Mouse (Mus musculus): Measurements from ENCODE around the gene Defb25. TPM values are rescaled to one million over a fixed set of nuclear protein-coding genes. Genes with fewer than 3 reads are reported as not detected.
A peak's percentile ranks its signal among the peaks of the same experiment; 100 is the strongest.
"Not testable (repeated sequence)": the region's sequence is repeated elsewhere in the genome, so short reads cannot be mapped to it uniquely, and the experiment has no call there.

Gene Defb25
- polyA plus RNA-seq (2015; fragmentation: Nextera tagmentation; extraction: Ambion mirVana), result 0.77 and 0.86 TPM in 2 replicates

DNA sequence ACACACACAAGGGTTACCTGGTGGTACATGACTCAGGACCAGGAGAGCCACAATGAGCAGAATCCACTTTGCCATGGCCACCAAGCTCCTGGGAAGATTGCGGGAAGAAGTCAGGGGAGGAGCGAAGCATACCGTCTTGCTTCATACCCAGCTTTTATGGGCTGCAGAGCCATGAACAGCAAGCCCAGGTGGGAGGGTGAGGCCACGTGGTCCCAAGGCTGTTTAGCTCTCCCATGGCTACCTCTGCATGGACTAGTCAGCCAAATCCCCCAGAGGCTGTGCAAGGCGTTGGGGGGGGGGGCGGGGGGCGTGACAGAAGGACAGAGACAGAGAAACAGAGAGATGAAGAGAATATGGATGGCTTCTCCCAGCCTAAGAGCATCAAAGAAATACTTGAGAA, at the start of gene Defb25:
Gene Defb25, minus strand, starts transcription at position 101 of the 400 bp plus-strand sequence.
- H3K9me3 ChIP-seq (replicated peaks), result no peaks in the 10 kb centered on the region
- H3K4me3 ChIP-seq, result no peak within 1 kb of the TSS
- WGBS, result 74% methylated on average over 7 of the region's 7 CpGs
- no peaks in the 10 kb centered on the region for H3K36me3 ChIP-seq
- ATAC-seq (replicated peaks; ENCODE audit: insufficient number of reproducible peaks, insufficient read depth, low FRiP score, low read depth), result no peak
- peaks cover 11% of the 10 kb centered on the region for H3K4me1 ChIP-seq (replicated peaks)
- H3K27me3 ChIP-seq, result peaks cover 27% of the 10 kb centered on the region
- H3K9ac ChIP-seq, result no peak within 1 kb of the TSS
- H3K4me2 ChIP-seq, result no peak within 1 kb of the TSS
- no peak within 1 kb of the TSS for H3K27ac ChIP-seq

DNA sequence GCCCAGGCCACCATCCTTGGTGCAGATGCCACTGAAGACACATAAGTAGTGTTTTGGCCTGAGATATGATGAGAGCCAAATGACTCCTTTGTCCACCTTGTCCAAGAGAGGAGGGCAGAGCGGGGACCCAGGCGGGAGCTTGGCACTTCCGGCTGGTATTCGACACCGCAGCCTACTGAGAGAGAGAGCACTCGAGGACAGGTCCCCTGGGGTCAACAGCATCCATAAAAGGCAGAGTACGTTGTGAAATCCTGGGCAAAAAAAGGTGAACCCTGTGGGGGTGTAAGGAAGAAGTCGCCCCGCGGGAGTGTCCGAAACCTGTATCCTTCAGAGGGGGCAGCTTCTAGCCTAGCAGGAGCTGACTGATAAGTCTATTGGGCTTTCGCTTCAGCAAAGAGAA, 49.3 kb upstream of the Defb25 start:
- no peaks in the 10 kb centered on the region for H3K27me3 ChIP-seq
- peaks cover 27% of the 10 kb centered on the region for H3K36me3 ChIP-seq
- ATAC-seq (replicated peaks; ENCODE audit: insufficient number of reproducible peaks, insufficient read depth, low FRiP score, low read depth), result no peak
- H3K9me3 ChIP-seq (replicated peaks), result no peaks in the 10 kb centered on the region
- H3K27ac ChIP-seq, result no peak overlapping the region
- 78% methylated on average over 12 of the region's 12 CpGs for WGBS
- H3K4me2 ChIP-seq, result peak overlapping the region; percentile 85
- H3K4me3 ChIP-seq, result peak overlapping the region; percentile 71
- peak overlapping the region; percentile 83; the same call in 1 of the 2 replicates for H3K9ac ChIP-seq
- peaks cover 51% of the 10 kb centered on the region for H3K4me1 ChIP-seq (replicated peaks)

DNA sequence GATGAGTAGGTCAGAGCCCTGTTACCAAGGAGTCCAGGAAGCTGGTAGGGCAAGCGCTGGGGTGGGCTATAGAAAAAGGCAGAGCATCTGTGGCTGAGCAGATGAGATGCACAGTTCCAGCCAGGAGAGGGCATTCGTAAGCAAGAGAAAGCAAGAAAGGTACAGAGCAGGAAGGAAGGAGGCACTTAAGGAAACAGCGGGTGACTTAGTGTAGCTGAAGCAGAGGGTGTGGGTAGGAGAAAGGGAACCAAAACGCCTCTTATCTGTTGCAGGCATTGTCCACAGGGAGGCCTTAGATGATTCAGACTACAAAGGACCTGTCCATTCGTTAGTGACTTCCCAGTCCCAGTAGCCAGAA, 48.8 kb upstream of the Defb25 start:
- H3K9ac ChIP-seq, result peak overlapping the region; percentile 83
- H3K9me3 ChIP-seq (replicated peaks), result no peaks in the 10 kb centered on the region
- no peaks in the 10 kb centered on the region for H3K27me3 ChIP-seq
- H3K27ac ChIP-seq, result peak overlapping the region; percentile 92; the same call in 1 of the 2 replicates
- H3K4me1 ChIP-seq (replicated peaks), result peaks cover 51% of the 10 kb centered on the region
- no peak for ATAC-seq (replicated peaks; ENCODE audit: insufficient number of reproducible peaks, insufficient read depth, low FRiP score, low read depth)
- H3K4me3 ChIP-seq, result peak overlapping the region; percentile 71
- peak overlapping the region; percentile 85 for H3K4me2 ChIP-seq
- peaks cover 21% of the 10 kb centered on the region for H3K36me3 ChIP-seq
- 21% methylated on average over 5 of the region's 5 CpGs for WGBS

DNA sequence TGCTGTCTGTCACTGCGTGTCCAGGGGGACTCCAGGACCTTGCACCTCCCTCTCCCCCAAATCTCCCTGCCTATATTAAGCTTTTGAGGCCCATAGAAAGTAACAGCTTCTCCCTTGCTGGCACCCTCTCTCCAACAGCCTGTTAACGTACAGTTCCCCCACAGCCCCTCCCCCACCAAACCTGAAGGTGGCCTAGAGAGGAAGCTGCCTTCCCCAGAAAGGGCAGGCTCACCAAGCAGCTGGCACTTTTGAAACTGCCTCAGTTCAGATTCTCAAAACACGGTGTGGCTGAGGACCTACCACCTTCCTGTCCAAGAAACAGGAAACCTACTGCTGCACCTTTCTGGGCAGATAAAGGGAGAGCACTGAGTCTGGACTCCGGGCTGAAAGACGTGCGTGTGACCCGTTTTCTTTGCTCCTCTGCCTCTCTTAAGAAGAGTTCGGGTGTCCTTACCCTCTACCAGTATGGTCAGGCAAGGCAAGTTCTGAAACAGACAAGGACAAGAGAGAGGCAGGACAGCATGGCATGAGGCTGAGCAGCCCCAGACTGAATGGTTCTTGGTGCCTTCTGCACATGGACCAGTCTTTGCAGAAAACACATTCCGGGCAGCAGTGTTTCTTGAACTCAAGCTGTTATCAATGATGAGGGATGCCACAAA, 48.3 kb upstream of the Defb25 start:
- no peaks in the 10 kb centered on the region for H3K9me3 ChIP-seq (replicated peaks)
- H3K36me3 ChIP-seq, result peaks cover 16% of the 10 kb centered on the region
- no peaks in the 10 kb centered on the region for H3K27me3 ChIP-seq
- 34% methylated on average over 9 of the region's 9 CpGs for WGBS
- peak overlapping the region; percentile 92 for H3K27ac ChIP-seq
- no peak for ATAC-seq (replicated peaks; ENCODE audit: insufficient number of reproducible peaks, insufficient read depth, low FRiP score, low read depth)
- peak overlapping the region; percentile 71 for H3K4me3 ChIP-seq
- peak overlapping the region; percentile 85 for H3K4me2 ChIP-seq
- H3K9ac ChIP-seq, result peak overlapping the region; percentile 83
- peaks cover 51% of the 10 kb centered on the region for H3K4me1 ChIP-seq (replicated peaks)

DNA sequence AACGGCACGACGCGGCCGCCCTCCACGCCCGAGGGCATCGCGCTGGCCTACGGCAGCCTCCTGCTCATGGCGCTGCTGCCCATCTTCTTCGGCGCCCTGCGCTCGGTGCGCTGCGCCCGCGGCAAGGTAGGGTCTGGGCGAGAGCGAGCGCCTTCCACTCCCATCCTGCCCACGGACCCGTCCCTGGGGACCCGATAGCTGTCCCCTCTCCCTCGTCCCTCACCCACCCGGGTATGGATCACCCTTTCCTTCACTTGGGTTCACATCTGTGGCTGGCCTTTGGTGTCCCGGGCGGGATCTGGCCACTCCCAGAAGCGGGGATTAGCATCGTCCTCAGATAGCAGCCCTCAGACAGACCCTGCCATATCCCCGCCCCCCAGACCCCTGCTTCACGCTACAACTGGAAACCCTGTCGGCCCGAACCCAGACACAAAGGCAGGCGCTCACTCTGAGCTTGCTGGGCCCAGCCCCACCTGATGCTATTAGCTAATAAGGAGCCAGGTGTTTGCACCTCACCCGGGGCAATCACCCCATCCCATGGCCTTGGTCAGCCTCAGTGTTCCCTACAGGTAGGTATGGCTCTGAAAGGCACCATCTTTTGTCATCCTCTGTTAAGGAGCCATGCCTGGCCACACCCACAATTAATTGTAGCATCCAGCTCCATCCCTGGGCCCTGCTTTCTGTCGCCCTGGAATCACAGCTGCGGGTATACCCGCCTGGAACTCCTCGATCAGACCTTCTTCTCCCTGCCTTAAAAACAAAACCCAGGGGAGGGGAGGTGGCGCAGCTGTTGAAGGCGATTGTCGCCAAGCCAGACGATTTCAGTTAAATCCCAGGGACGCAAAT, 47.0 kb upstream of the Defb25 start:
- WGBS, result under 1% methylated on average over 45 of the region's 46 CpGs
- peak overlapping the region; percentile 83 for H3K9ac ChIP-seq
- H3K9me3 ChIP-seq (replicated peaks), result no peaks in the 10 kb centered on the region
- H3K4me2 ChIP-seq, result peak overlapping the region; percentile 85
- H3K27me3 ChIP-seq, result no peaks in the 10 kb centered on the region
- ATAC-seq (replicated peaks; ENCODE audit: insufficient number of reproducible peaks, insufficient read depth, low FRiP score, low read depth), result peak; percentile 66
- H3K27ac ChIP-seq, result peak overlapping the region; percentile 92
- 0 out of 2 replicates have a peak, but pooled peaks cover 8% of the 10 kb centered on the region for H3K36me3 ChIP-seq
- H3K4me1 ChIP-seq (replicated peaks), result peaks cover 40% of the 10 kb centered on the region
- peak overlapping the region; percentile 71 for H3K4me3 ChIP-seq

DNA sequence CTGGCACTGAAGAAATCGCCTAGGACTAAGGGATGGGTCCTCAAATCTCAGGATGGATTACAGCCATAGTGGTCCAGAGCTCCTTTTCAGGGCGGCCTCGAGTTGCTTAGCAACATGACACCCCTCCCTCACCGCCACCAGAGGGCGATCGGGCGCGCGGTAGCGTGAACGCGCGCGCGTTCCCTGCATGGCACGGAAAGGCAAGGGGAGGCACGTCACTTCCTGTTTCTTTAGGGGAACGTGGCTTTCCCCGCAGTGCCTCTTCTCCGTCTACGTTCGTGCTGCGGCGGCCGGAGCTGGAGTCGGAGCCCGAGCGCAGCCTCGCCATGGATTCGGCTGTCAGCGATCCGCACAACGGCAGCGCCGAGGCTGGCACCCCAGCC, 46.4 kb upstream of the Defb25 start, which contains the start of gene H13:
Gene H13, plus strand, starts transcription at position 206 of the 383 bp plus-strand sequence.
- Histone ChIP-seq H3K4me3 (peak within 1 kb of the TSS; percentile 71), H3K9me3 (replicated peaks) (no peaks in the 10 kb centered on the region), H3K27me3 (no peaks in the 10 kb centered on the region), H3K36me3 (0 out of 2 replicates have a peak, but pooled peaks cover 4% of the 10 kb centered on the region), H3K9ac (peak within 1 kb of the TSS; percentile 83), H3K27ac (peak within 1 kb of the TSS; percentile 92), H3K4me1 (replicated peaks) (peaks cover 40% of the 10 kb centered on the region), H3K4me2 (peak within 1 kb of the TSS; percentile 85)
- ATAC-seq (replicated peaks; ENCODE audit: insufficient number of reproducible peaks, insufficient read depth, low FRiP score, low read depth), result peak; percentile 85
- under 1% methylated on average over 35 of the region's 35 CpGs for WGBS

DNA sequence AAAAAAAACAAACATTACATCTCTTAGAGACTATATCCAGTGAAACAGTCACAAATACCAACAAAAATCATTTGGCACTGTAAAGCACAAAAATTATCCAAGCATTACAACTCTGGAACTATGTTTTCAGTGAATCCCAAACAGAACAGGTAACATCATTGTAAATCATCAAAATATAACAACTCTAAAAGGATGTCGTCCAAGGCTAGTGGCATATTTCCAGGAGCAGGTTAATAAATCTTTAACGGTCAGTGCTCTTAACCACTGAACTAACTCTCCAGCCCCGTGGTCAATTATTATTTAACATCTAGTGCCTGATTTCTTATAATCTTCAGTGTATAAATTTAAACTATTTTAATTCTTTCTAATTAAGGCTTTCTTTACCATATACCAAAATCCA, 43.3 kb upstream of the Defb25 start:
- not testable (repeated sequence) for H3K4me2 ChIP-seq; H3K27me3 ChIP-seq; H3K9me3 ChIP-seq (replicated peaks); H3K27ac ChIP-seq; H3K36me3 ChIP-seq; H3K4me3 ChIP-seq; H3K9ac ChIP-seq; ATAC-seq (replicated peaks; ENCODE audit: insufficient number of reproducible peaks, insufficient read depth, low FRiP score, low read depth)
- peaks cover 16% of the 10 kb centered on the region for H3K4me1 ChIP-seq (replicated peaks)
- whole genome bisulfite sequencing, result 68% methylated on average over 3 of the region's 3 CpGs

DNA sequence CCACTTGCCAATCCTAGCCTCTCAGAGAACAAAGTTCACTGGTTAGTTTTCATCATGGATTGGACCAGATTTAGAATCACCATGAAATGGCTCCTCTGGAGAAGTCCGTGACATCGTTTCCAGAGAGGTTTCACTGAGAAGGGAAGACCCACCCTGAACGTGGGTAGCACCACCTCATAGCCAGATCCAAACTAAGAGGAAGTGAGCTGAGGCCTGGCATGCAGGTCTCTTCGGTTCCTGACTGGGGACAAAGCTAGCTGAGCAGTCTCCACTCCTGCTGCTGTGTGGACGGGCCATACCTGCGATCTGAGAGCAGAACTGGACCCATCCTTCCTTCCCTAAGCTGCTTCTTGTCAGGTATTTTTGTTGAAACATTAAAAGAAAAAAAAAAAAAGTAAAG, 38.3 kb upstream of the Defb25 start:
- Histone ChIP-seq H3K4me2 (no peak overlapping the region), H3K4me3 (no peak overlapping the region), H3K27ac (no peak overlapping the region), H3K9ac (no peak overlapping the region), H3K4me1 (replicated peaks) (no peaks in the 10 kb centered on the region), H3K27me3 (no peaks in the 10 kb centered on the region), H3K9me3 (replicated peaks) (no peaks in the 10 kb centered on the region), H3K36me3 (no peaks in the 10 kb centered on the region)
- no peak for ATAC-seq (replicated peaks; ENCODE audit: insufficient number of reproducible peaks, insufficient read depth, low FRiP score, low read depth)
- 71% methylated on average over 6 of the region's 6 CpGs for WGBS

DNA sequence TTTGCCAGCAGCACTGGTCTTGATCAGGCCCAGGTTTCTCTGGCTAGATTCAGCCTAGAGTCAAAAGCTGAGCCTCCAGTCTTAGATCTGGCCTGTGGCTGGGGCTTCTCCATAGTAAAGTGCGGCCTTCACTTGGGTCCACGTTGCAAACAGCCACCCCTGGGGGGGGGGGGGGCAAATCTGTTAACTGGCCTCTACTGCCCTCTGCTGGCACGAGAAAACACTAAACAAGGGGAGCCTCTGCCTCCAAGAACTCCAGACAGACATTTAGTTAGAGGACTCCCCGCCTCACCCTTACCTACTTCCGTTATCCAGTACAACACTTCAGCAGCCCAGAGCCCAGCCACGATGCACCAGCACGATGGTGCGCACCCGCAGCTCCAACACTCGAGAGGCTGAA, 34.5 kb upstream of the Defb25 start:
- Histone ChIP-seq H3K4me3 (no peak overlapping the region), H3K9me3 (replicated peaks) (no peaks in the 10 kb centered on the region), H3K36me3 (no peaks in the 10 kb centered on the region), H3K27ac (no peak overlapping the region), H3K4me1 (replicated peaks) (peaks cover 15% of the 10 kb centered on the region; the same call in 1 of the 2 replicates), H3K4me2 (no peak overlapping the region), H3K9ac (no peak overlapping the region), H3K27me3 (no peaks in the 10 kb centered on the region)
- no peak for ATAC-seq (replicated peaks; ENCODE audit: insufficient number of reproducible peaks, insufficient read depth, low FRiP score, low read depth)
- WGBS, result 58% methylated on average over 10 of the region's 10 CpGs

DNA sequence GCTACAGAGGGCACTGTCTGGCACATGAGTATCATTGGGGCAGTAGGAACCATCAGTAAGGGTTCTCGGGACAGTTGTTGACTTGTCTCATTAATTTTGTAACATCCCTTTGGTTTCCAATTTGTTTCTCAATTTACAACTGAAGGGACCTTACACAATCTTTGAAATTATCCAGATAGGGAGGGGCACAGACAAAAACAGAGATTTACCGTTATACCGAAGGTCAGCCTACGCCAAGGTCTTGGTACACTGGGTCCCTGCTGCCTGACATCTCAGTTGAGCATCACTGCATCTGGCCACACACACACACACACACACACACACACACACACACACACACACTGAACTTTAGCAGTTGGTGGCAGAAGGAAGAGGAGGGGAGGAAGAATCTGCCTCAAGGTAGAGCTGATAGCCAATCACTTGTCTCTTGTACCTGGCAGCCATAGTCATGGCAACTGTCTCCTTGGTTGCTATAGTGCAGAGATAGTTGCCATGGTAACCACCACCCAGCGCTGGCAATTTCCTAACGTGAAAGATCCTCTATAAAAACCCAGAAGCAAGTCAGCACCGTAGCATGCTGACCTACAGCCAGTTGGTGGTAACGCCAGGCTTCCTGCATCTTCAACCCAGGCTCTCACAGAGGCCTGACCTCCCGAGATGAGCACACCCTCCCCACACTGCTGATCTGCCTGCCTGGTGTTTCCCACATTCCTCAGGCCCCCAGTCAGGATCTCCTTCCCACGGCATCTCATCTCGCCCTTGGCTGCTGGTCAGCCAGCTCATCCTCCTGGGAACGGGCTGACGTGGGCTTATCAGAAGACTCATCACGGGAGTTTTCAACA, 31.2 kb upstream of the Defb25 start:
- no peaks in the 10 kb centered on the region for H3K9me3 ChIP-seq (replicated peaks)
- no peak overlapping the region for H3K4me2 ChIP-seq
- peaks cover 15% of the 10 kb centered on the region; the same call in 1 of the 2 replicates for H3K4me1 ChIP-seq (replicated peaks)
- no peaks in the 10 kb centered on the region for H3K27me3 ChIP-seq
- H3K9ac ChIP-seq, result no peak overlapping the region
- no peak; the same call in 1 of the 2 replicates for ATAC-seq (replicated peaks; ENCODE audit: insufficient number of reproducible peaks, insufficient read depth, low FRiP score, low read depth)
- H3K4me3 ChIP-seq, result no peak overlapping the region
- no peaks in the 10 kb centered on the region for H3K36me3 ChIP-seq
- WGBS, result 31% methylated on average over 14 of the region's 14 CpGs
- H3K27ac ChIP-seq, result 0 out of 2 replicates have a peak overlapping the region, but pooled peaks have one; percentile 28

Data from heart, embryonic 15.5 days (tissue).